Mouse (Mus musculus) regulatory T cell (primary cell): ENCODE data around the gene Nrxn3.

Experiments
- in situ Hi-C: fragments of 300-600 bp; cut with MboI, MseI; formaldehyde crosslinking; loops from one replicate; pipeline ENCODE4 v1.15.1; 2025; ENCODE audit warnings: high pct_unique_total_duplicates

Nrxn3 gene

DNA sequence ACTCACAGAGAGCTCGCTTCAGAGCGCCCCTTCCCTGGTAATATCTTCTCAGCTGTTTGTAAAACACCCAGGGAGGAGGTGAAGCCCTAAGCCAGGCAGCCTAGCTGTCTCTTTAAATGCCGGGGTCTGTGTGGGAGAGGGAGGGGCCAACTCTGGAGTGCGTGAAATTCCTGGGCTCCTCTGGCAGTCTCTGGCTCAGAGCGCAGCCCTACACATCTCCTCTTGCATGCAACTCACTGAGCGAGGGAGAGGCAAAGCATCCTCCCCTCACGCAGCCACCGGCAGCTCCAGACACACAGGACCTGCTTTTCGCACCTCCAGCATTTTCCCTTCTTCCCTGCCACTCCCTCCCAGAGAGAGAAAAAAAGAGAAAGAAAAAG is at the start of gene Nrxn3:
Gene Nrxn3 (plus strand): TSS at position 186 of the 380 bp plus-strand sequence.
- in situ Hi-C loops: no loop called here

DNA sequence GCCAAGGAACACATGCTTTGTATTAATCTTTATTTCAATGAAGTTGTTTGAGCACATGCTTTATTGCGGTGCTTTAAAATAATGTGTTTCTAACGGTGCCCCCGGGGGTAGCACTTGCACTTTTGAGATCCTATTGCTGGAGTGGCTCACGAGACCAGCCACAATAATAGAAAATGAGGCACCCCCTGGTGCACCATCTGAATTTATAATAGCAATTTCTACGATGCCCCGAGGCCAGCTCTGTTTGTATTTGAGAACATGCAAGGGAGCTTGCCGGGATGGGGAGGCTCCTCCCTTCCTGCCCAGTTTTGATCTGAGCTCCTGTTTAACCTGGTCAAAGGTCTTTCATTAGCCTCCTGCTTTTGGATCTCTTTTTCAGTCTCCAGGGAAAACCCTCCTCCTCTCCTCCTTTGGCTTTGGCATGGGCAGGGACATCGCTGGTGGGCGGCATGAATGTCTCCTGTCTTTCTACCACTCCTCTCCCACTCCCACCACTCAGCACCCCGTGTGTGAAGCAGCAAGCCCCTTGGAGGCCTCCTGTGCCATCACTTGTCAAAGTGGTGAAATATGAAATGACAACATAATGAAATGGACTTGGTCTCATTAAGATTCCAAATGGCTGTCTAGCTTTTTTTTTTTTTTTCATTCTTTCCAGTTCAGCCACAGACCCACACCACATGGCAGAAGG is 18.4 kb upstream of the Nrxn3 start:
- in situ Hi-C loops: no loop called here

GRCm38 (mm10) chr12:88705959-88706358 is 16.7 kb upstream of the Nrxn3 start:
- in situ Hi-C loops: no loop called here

- in situ Hi-C loops: no loop called here
Observed at GRCm38 (mm10) chr12:88707786-88708185, 14.9 kb upstream of the Nrxn3 start.

- in situ Hi-C loops: no loop called here
Observed at GRCm38 (mm10) chr12:88709223-88709622, 13.5 kb upstream of the Nrxn3 start.

DNA sequence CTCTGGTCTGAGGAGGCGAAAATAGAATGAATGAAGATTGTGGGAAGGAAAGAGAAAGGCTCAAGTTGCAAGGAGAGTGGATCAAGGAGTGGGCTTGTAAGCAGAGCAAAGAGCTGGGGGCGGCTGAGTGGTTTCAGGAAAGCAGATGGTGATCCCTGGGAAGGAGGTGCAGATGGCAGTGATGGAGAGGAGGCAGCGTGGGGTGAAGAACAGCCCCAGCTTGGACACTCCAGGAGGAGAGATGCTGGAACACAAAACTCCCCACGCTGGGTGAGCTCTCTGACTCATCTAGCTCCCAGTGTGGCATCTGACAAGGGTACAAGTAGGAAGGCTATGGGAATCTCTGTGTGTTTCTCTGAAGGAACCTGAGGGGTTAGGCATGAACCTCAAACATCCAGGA is 9.2 kb upstream of the Nrxn3 start:
- in situ Hi-C loops: no loop called here

DNA sequence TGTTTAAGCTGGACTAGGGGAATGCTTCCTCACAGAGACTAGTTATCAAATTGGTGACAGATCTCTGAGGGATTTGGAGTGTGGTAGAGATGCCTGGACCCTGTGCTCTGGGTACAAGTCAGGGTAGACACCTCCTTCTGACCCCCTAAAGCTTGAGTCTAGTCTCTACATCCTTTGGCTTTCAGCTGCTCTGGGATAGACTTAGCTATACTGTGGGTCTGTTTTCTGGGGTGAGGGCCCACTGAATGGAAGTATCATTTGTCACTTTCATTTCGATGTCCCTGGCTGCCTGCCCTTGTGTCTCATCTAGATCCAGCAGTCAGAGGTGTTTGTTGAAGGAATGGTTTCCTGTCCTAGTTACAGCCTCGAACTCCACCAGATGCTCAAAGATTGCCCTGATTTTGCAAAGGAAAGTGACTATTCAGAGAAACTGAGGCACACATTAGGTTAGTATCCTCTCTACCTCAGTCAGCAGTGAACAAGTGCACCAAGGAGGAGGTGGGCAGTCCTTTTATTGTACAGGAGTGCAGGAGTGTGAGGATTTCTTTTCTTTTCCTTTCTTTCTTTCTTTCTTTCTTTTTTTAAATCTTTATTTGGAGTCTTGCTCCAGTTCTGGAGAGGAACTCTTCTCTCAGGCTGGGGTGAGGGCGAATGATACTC is 515 bp upstream of the Nrxn3 start:
- in situ Hi-C loops: no loop called here

DNA sequence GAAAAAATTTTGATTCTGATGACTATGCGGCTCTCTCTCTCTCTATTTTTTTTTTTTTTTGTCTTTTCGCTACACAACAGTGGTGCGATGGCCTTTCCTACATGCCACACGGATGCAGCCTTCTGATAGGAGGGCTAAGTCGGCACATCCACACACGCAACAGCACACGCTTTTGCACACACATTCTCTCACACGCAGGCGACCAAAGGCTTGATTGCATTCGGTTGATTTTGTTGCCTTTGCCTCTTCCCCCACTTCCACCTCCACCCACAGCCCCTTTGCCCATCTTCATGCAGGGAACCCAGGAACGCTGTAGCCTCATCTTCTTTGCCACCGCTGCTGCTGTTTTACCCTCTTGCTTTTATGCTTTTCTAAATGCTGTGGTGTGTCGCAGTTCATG is 3.6 kb downstream of the Nrxn3 start:
- in situ Hi-C loops: no loop called here

- in situ Hi-C loops: no loop called here
Observed at GRCm38 (mm10) chr12:88726755-88727154, 4.1 kb downstream of the Nrxn3 start.

GRCm38 (mm10) chr12:88730720-88731119 is 8.0 kb downstream of the Nrxn3 start:
- in situ Hi-C loops: no loop called here

GRCm38 (mm10) chr12:88735045-88735444 is 12.4 kb downstream of the Nrxn3 start:
- in situ Hi-C loops: no loop called here

GRCm38 (mm10) chr12:88737081-88737480 is 14.4 kb downstream of the Nrxn3 start:
- in situ Hi-C loops: no loop called here

- in situ Hi-C loops: no loop called here
Observed at GRCm38 (mm10) chr12:88738616-88739015, 15.9 kb downstream of the Nrxn3 start.

GRCm38 (mm10) chr12:88746788-88747187 is 24.1 kb downstream of the Nrxn3 start:
- in situ Hi-C loops: no loop called here

GRCm38 (mm10) chr12:88764791-88765190 is 42.1 kb downstream of the Nrxn3 start:
- in situ Hi-C loops: no loop called here

DNA sequence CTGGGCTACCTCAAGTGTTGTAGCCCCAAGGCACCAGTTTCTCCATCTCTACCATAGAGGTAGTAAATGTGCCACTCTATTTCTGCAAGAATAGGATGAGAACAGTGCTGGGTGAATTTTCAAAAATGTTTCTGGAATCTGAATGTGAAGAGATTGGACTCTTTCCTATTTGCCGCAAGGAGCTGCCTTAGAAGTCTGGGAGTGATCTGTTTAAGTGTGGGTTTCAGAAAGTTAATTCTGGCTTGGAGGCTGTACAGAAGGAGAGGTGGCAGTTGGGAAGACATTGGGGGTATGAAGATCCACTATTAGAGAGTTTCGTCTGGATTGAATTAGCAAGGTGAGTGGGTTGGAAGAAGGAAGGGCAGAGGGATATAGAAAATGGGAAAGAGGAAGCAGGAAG is 52.0 kb downstream of the Nrxn3 start:
- in situ Hi-C loops: no loop called here

GRCm38 (mm10) chr12:88778036-88778435 is 55.4 kb downstream of the Nrxn3 start:
- in situ Hi-C loops: no loop called here

DNA sequence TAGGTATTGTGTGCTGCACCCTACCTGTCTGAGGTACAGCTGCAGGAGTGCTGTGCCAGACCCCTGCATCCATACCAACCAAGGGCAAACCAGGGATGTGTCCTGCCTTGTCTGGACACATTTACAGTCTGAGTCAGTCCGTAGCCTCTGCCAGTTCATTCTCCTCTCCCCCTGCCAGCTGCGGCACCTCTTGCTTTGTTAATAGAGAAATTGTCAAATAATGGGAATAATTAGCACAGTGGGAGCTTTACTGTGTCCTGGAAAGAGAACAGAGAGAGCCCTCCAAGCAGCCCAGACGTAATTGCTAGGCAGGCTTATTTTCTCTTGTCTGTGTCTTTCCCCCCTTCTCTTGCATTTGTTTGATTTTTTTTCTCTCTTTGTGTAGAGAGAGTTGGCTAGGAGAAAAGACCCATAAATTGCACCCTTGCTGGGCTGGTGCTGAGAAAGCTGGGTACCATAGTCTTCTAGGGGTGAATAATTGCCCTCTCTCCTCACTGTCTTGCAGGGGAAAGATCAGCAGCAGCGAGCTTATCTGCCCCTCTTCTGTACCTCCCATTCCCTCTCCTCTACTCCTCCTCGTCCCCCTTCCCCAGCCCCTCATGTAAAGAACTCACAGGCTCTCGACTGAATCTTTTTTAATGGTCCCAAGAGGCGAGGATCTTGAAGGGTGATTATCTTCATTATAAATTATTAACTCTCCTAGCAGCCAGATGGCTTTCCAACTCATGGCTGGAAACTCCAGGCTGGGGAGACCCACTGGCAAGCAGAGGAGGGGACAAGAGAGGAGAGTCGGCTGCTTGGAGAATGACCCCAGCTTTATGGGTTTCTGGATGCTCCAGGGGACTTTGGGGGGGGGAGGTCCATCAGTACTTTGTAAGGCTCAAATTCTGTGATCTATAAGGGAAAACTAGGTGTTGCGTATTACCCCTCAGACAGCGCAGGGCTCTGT is 61.8 kb downstream of the Nrxn3 start:
- in situ Hi-C loops: no loop called here

GRCm38 (mm10) chr12:88793314-88793713 is 70.6 kb downstream of the Nrxn3 start:
- in situ Hi-C loops: no loop called here

DNA sequence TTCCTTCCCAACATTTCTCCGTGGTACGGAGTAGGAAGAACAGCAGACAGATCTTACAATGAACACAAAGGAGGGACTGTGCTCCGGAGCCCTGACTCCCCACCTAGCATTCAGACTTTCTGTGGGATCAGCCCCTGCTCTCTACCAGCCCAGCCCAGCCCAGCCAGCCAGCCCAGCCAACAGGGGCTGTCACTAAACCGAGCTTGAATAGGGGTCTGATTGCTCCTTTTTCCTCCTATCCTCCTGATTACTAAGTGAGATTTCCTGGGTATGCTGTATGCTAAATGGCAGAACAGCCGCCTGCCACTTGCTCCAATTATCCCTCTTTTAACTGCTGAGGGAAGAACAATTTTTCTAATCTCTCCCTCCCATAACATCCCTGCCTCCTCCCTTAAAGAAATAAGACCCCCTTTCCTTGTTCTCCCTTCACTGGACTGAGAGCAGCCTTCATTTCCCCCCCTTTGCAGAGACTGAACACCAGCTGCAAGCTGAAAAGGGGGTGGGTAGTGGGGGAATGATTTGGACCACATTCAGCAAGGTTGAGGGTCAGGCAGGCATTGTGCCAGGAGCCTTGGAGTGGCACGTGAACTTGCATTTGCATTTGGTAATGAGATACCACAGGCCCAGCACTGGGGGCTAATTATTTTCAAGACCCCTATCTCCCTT is 78.4 kb downstream of the Nrxn3 start:
- in situ Hi-C loops: no loop called here

DNA sequence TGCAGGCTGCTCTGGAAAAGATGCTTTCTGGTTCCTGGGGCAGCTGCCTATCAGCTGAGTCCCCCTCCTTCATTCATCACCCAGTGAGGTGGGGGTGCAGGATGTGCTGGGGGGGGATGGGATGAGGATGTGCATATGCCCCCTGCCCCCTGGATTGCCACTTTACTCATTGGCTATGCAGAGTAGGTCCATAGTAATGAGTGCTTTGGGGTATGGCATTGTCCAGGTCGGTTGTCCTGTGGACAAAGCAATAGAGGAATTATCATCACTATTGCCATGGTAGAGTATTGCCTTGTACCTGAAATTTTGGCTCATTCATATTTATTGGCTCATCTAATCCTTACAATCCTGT is 79.0 kb downstream of the Nrxn3 start:
- in situ Hi-C loops: no loop called here

DNA sequence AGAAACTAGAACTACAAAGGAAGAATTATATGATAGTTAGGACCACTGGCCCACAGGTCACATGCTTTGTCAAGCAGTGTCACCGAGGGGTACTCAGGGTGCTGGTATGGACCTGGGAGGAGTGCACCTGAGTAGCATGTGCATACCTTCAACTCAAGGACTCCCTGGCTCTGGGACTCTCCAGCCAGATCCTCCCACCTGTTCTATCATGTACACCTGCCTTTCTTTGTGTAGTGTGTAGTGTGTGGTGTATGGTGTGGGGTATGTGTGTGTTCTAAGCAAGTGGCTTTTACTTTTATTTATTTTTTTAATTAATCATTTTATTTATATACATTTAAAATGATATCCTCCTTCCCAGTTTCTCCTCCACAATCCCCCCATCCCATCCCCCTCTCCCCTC is 86.3 kb downstream of the Nrxn3 start:
- in situ Hi-C loops: no loop called here
